Mouse (Mus musculus) Patski (cell line): ENCODE measurements at regions not wholly inside any gene's neighbourhood (a gene's known extent, or its start where the extent isn't known, plus 50 kb on each side); places are given as distances from the start of the nearest gene placed in this dataset.

ENCODE experiments used
- ATAC-seq: fragments of 100-300 bp; one replicate; pipeline ENCODE4 v1.8.0; 2021
- CTCF ChIA-PET: fragments of 350-600 bp; sonication (Branson Sonifier 250); formaldehyde crosslinking; loops from one replicate; lab custom pipeline; 2022; ENCODE audit warnings: inconsistent platforms; lab: Charles Lee
- POLR2A ChIA-PET: fragments of 350-600 bp; sonication (Branson Sonifier 250); formaldehyde crosslinking; loops from one replicate; lab custom pipeline; 2022; ENCODE audit warnings: antibody characterized with exemption, inconsistent platforms; lab: Charles Lee
- DNase-seq: peaks from one replicate; pipeline ENCODE4 v3.0.0-alpha.2; 2011; ENCODE audit warnings: low read depth, low spot score
- H3K27me3 ChIP-seq: fragments of 371-371 bp; one replicate; pipeline ENCODE4 v1.5.1; 2021
- CTCF ChIP-seq: fragments of 100-300 bp; IDR thresholded peaks from one replicate; pipeline ENCODE4 v1.5.1; 2021
- in situ Hi-C: fragments of 300-500 bp; cut with MboI; formaldehyde crosslinking; loops from 3 replicates; pipeline ENCODE4 v1.11.1; 2018; ENCODE audit warnings: low pct_unique_long_range_greater_than_20kb, mixed read lengths

GRCm38 (mm10) chr11:7944956-7945515 lies 719.3 kb downstream of the Tns3 start:
- H3K27me3 ChIP-seq: peaks cover 4% of the 10 kb centered on the region
- ChIA-PET CTCF (no interaction called here), POLR2A (no interaction called here)
- no peak for TF ChIP-seq CTCF
- in situ Hi-C loops: no loop called here
- no peak for ATAC-seq
- DNase-seq: no peak

DNA sequence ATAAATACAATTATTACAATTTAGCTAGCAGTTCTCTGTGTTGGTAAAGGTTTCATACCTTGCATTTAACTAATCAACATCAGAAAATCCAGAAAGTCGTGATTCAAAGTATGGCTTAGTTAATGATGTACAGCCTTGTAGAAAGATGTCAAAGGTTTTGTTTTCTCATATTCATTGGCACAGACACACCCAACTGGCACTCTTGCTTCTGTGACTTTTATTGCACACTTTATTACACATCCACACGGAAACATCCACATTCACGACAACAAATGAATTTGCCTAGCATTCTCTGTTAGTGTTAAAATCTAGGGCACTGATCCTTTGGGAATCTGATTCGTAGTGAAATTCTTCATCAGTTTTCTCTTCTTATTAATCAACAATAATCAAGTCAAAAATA lies 720.0 kb downstream of the Tns3 start:
- H3K27me3 ChIP-seq: peaks cover 4% of the 10 kb centered on the region
- ChIA-PET POLR2A (no interaction called here), CTCF (no interaction called here)
- no peak for DNase-seq
- no peak for TF ChIP-seq CTCF
- in situ Hi-C loops: no loop called here
- no peak for ATAC-seq

DNA sequence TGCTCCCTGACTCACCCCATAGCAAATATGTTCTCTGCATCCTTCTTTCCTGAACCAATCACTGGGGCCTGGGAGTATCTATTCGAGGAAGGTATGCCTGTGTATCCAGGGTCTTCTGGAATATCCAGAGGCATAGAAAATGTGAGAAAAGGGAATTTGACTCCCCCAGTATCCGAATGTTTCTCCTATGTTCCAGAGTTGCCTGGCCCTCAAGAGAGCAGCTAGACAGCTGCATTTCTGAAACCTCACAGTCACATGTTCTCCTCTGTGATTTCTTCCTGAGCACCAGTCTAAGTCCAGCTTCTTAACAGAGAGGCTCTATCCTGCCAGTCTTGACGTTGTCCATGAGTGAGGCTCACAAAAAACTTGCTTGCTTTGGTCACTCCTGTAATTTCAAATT lies 719.9 kb upstream of the Igfbp3 start:
- in situ Hi-C loops: no loop called here
- ATAC-seq (no peak), DNase-seq (no peak)
- no peak for TF ChIP-seq CTCF
- ChIA-PET CTCF (no interaction called here), POLR2A (no interaction called here)
- peaks cover 3% of the 10 kb centered on the region for H3K27me3 ChIP-seq

- no peak for DNase-seq
- ATAC-seq: no peak
- TF ChIP-seq CTCF: no peak
Observed at GRCm38 (mm10) chr11:7932638-7933037, 718.9 kb upstream of the Igfbp3 start.

DNA sequence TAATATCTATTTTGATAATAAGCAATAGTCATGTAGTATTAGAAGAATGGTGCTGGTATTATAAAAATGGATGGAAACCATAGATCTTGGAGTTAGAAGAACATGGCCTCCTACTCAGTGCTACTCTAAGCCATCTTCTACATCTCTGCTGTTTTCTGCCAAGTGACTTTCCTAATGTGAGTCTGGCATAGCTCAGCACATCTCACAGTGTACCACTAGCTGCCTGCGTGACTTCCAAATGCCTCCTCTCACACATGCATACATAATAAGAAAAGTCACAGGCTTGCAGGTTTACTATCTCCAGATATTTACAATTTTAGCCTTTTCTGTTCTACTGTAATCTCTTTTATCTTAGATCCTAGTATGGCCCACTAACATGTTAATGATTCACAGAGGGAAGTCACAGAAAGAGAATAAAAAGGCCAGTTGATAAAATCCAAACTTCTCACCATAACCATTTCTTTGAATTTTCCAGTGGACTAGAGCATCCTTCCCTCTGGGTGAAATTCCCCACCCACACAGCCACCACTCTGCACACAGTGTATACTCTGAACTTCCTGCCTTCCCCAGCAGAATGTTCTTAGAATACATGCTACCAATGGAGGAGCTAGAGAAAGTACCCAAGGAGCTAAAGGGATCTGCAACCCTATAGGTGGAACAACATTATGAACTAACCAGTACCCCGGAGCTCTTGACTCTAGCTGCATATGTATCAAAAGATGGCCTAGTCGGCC lies 717.5 kb upstream of the Igfbp3 start:
- TF ChIP-seq CTCF: no peak
- no peak for DNase-seq
- CTCF ChIA-PET: interaction anchor here (1.4 kb wide), 1 partner anchor 9 kb away, joined by 3 read pairs; no protein-coding TSS in a partner anchor
- POLR2A ChIA-PET: no interaction called here
- in situ Hi-C loops: no loop called here
- peaks cover 7% of the 10 kb centered on the region for H3K27me3 ChIP-seq
- no peak for ATAC-seq

More at GRCm38 (mm10) chr11:7932638-7933037, 718.9 kb upstream of the Igfbp3 start:
- POLR2A ChIA-PET: no interaction called here
- CTCF ChIA-PET: no interaction called here
- in situ Hi-C loops: no loop called here
- H3K27me3 ChIP-seq: peaks cover 7% of the 10 kb centered on the region

- DNase-seq: no peak
- ATAC-seq: no peak
- no peak for TF ChIP-seq CTCF
- POLR2A ChIA-PET: no interaction called here
- H3K27me3 ChIP-seq: peaks cover 7% of the 10 kb centered on the region
- CTCF ChIA-PET: no interaction called here
- in situ Hi-C loops: no loop called here
Observed at GRCm38 (mm10) chr11:7927676-7928075, 714.0 kb upstream of the Igfbp3 start.

DNA sequence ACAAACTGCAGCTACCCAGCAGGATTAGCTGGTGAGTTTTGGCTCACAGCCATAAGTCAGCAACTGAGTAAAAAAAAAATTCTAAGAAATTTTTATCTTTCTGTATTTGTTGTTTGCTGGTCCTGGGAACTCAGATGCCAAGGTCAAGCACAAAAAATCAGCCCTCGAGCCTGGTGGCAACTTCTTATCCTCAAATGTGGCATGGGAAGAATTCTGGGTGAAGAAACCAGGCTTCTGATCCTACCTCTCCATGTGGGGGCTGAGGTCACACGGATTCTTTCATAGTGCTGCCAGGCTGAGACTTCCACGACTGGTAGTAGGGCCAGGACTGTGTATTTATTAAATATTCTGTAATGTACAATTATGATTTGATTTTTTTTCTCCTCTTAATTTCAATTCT lies 698.3 kb upstream of the Igfbp3 start:
- no peak for TF ChIP-seq CTCF
- in situ Hi-C loops: no loop called here
- no peak for ATAC-seq
- peaks cover 5% of the 10 kb centered on the region for H3K27me3 ChIP-seq
- ChIA-PET POLR2A (no interaction called here), CTCF (no interaction called here)
- DNase-seq: no peak

DNA sequence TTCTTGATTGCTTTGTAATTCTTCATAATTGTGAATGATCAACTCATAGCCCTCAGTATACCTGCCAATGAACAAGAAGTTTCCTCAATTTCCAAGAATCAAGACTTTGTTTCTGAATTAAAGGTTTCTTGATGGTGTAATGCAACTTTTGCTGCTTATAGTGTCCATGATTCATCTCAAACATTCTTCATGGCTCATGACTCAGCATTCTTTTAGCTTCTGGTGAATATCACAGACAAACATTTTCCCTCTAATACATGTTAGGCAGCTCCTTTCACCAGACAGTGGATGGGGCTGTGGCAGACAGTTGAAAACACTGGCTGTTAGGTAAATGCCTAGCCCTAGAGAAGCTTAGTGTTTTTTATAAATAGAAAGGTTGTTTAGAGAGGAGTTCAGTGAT lies 686.5 kb upstream of the Igfbp3 start:
- H3K27me3 ChIP-seq: no peaks in the 10 kb centered on the region
- no peak for DNase-seq
- POLR2A ChIA-PET: no interaction called here
- in situ Hi-C loops: no loop called here
- CTCF ChIA-PET: interaction anchor here (0.6 kb wide), 1 partner anchor 11 kb away, joined by 3 read pairs; no protein-coding TSS in a partner anchor
- ATAC-seq: no peak
- TF ChIP-seq CTCF: no peak

GRCm38 (mm10) chr11:7898204-7898603 lies 684.5 kb upstream of the Igfbp3 start:
- in situ Hi-C loops: no loop called here
- POLR2A ChIA-PET: no interaction called here

DNA sequence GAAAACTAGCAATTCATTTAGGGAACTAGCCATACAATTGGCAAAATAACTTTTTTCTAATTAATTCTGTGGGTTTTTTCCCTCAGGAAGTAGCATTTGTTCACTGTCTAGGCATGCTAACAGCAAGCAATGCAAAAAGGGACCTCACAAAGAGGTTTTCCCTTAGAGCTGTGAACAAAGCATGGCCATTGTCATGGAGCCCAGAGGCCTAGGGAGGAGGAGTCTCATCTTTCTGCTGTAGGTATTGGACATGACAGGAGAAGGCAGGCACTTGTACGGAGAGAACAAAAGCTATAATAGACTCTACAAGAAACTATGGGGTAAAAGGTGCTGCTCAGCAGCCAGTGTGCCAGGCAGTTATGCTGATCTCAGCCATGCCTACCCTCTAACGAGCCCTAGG lies 666.8 kb upstream of the Igfbp3 start:
- ChIA-PET POLR2A (no interaction called here), CTCF (no interaction called here)
- TF ChIP-seq CTCF: no peak
- DNase-seq: no peak
- no peak for ATAC-seq
- in situ Hi-C loops: no loop called here
- no peaks in the 10 kb centered on the region for H3K27me3 ChIP-seq

More at GRCm38 (mm10) chr11:7898204-7898603, 684.5 kb upstream of the Igfbp3 start:
- ATAC-seq (no peak), DNase-seq (no peak)
- CTCF ChIA-PET: interaction anchor here (1.3 kb wide), 1 partner anchor 67 kb away, joined by 3 read pairs; no protein-coding TSS in a partner anchor
- H3K27me3 ChIP-seq: no peaks in the 10 kb centered on the region
- no peak for TF ChIP-seq CTCF

GRCm38 (mm10) chr11:7864116-7864515 lies 650.4 kb upstream of the Igfbp3 start:
- TF ChIP-seq CTCF: no peak
- H3K27me3 ChIP-seq: no peaks in the 10 kb centered on the region
- ChIA-PET POLR2A (no interaction called here), CTCF (no interaction called here)
- no peak for DNase-seq
- ATAC-seq: no peak
- in situ Hi-C loops: no loop called here
